Mouse (Mus musculus): ENCODE measurements around the gene Mettl18.

Mettl18 gene

GRCm38 (mm10) chr1:164040385-164041135 is 45.9 kb downstream of the Mettl18 start:
- CTCF ChIA-PET = interaction anchor here (0.5 to 0.6 kb wide), 2 partner anchors 50 to 69 kb away, joined by 3 to 4 read pairs; no protein-coding TSS in a partner anchor

GRCm38 (mm10) chr1:164043549-164043948 is 48.9 kb downstream of the Mettl18 start:
- CTCF ChIA-PET = no interaction called here
